ENCODE assay signal across 8 mouse cellular contexts in the genomic region with DNA sequence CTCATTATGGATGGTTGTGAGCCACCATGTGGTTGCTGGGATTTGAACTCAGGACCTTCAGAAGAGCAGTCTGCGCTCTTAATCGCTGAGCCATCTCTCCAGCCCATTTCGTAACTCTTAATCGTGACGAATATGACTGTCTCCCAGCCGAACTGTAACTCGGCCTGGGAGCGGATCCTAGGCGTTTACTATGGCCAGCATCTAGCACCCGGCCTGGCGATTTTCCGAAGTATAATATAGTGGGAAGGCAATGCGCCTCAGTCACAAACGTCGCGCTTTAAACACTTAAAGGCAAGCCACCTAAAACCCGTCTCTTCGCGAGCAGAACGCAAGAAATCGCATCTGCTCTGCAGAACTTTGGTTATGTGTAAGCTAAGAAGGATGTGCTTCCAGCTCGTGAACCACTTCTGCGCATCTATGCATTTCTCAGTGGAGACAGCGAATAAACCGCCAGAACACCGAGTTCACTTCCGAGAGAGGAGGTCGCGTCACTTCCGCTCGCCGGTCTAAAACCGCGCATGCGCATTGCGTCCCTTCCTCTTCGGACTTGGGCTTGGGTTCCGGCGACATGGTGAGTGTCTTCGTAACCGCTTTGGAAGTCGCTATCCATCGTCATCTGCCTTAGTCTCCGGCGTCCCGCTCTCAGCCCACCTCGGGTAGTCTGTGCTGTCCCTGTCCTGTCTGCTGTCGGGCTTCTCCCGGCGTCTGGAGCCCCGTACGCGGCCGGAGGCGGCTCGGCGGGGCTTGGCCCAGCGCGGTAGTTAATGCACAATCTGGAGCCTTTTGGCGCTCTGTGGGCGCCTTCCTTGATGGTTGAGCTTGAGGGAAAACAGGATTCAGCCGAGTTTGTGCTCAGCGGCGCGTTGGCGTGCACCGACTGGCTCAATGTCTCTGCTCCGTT. TPM values are rescaled to one million over a fixed set of nuclear protein-coding genes. Genes with fewer than 3 reads are reported as not detected.
DNase-seq lines count a peak whose midpoint lies in the region; ATAC-seq and TF ChIP-seq lines count a peak whose summit lies in the region.

Rpl37a (plus strand) TSS at position 538 of the 901 bp plus-strand sequence.

- peak; percentile 99 for DNase-seq in forebrain, embryonic 14.5 days (ENCODE audit: low spot score)
- peak; percentile 94 to 95 for DNase-seq in heart, postnatal 14 days
- DNase-seq in layer of hippocampus, adult 11-12 months (ENCODE audit: low spot score): peak; percentile 96
- peak; percentile 95 to 96 for DNase-seq in lung, adult 18-20 months
- DNase-seq in testis, postnatal 14 days (ENCODE audit: low spot score): peak; percentile 94

- H3K4me2 ChIP-seq in forebrain, embryonic 14.5 days (ENCODE audit: low read length): peak within 1 kb of the TSS; percentile 80
- peak within 1 kb of the TSS; percentile 75 for H3K4me2 ChIP-seq in neural tube, embryonic 15.5 days

- WGBS in forebrain, embryonic 14.5 days: 3% methylated on average over 68 of the region's 68 CpGs
- WGBS in neural tube, embryonic 15.5 days: 3% methylated on average over 68 of the region's 68 CpGs

- no peaks in the 10 kb centered on the region for H3K27me3 ChIP-seq in ES-Bruce4 (ENCODE audit: control insufficient read depth, insufficient read depth, low read length, poor library complexity, severe bottlenecking)
- no peaks in the 10 kb centered on the region for H3K27me3 ChIP-seq in forebrain, embryonic 14.5 days (replicated peaks; ENCODE audit: control insufficient read depth, insufficient read depth, low read length)
- no peaks in the 10 kb centered on the region for H3K27me3 ChIP-seq in neural tube, embryonic 15.5 days (replicated peaks)

- no peaks in the 10 kb centered on the region for H3K4me1 ChIP-seq in ES-Bruce4 (ENCODE audit: control insufficient read depth, insufficient read depth, low read length)
- H3K4me1 ChIP-seq in forebrain, embryonic 14.5 days (ENCODE audit: control insufficient read depth, insufficient read depth, low read length): peaks cover 11% of the 10 kb centered on the region
- peaks cover 24% of the 10 kb centered on the region for H3K4me1 ChIP-seq in neural tube, embryonic 15.5 days

- peak; percentile 93 for TF ChIP-seq POLR2A in ES-Bruce4 (IDR thresholded peaks at IDR 0.05; ENCODE audit: insufficient read depth, low read length)

- H3K27ac ChIP-seq in ES-Bruce4 (ENCODE audit: insufficient read depth, low read length): peak within 1 kb of the TSS; percentile 90
- H3K27ac ChIP-seq in forebrain, embryonic 14.5 days (ENCODE audit: low read depth, low read length): peak within 1 kb of the TSS; percentile 86
- H3K27ac ChIP-seq in neural tube, embryonic 15.5 days (replicated peaks): peak within 1 kb of the TSS; percentile 90

- no peak for TF ChIP-seq EP300 in ES-Bruce4 (IDR thresholded peaks at IDR 0.05; ENCODE audit: insufficient read depth, low read depth, low read length)

- intact Hi-C loops in heart, postnatal 14 days (cut with DNase I): loop anchor here (10.0 kb wide), 2 partner anchors 396 to 564 kb away; no protein-coding TSS in a partner anchor

- H3K9me3 ChIP-seq in ES-Bruce4 (replicated peaks; ENCODE audit: control insufficient read depth, insufficient read depth, low read length, poor library complexity, severe bottlenecking): no peaks in the 10 kb centered on the region
- no peaks in the 10 kb centered on the region for H3K9me3 ChIP-seq in forebrain, embryonic 14.5 days (replicated peaks; ENCODE audit: control insufficient read depth, low read length)
- H3K9me3 ChIP-seq in neural tube, embryonic 15.5 days (replicated peaks): no peaks in the 10 kb centered on the region

- TF ChIP-seq CTCF in ES-Bruce4 (IDR thresholded peaks at IDR 0.05; ENCODE audit: low read depth, low read length): no peak

- peaks cover 40% of the 10 kb centered on the region for H3K36me3 ChIP-seq in ES-Bruce4 (ENCODE audit: control insufficient read depth, insufficient read depth, low read length, poor library complexity, severe bottlenecking)
- peaks cover 35% of the 10 kb centered on the region for H3K36me3 ChIP-seq in forebrain, embryonic 14.5 days (ENCODE audit: control insufficient read depth, insufficient read depth, low read length)
- H3K36me3 ChIP-seq in neural tube, embryonic 15.5 days: peaks cover 28% of the 10 kb centered on the region

- peak within 1 kb of the TSS; percentile 100 for H3K4me3 ChIP-seq in ES-Bruce4 (ENCODE audit: low read depth, low read length)
- peak within 1 kb of the TSS; percentile 72 for H3K4me3 ChIP-seq in forebrain, embryonic 14.5 days (ENCODE audit: low read depth, low read length)
- peak within 1 kb of the TSS; percentile 71 for H3K4me3 ChIP-seq in neural tube, embryonic 15.5 days (replicated peaks)

- peak within 1 kb of the TSS; percentile 95 for H3K9ac ChIP-seq in ES-Bruce4 (ENCODE audit: low read depth, poor library complexity, severe bottlenecking)
- H3K9ac ChIP-seq in forebrain, embryonic 14.5 days (ENCODE audit: low read length): peak within 1 kb of the TSS; percentile 90
- H3K9ac ChIP-seq in neural tube, embryonic 15.5 days (replicated peaks): peak within 1 kb of the TSS; percentile 80

- ATAC-seq in cerebellum, adult (ENCODE audit: insufficient number of reproducible peaks, low FRiP score, low TSS enrichment): peak; percentile 95
- peak; percentile 94 for ATAC-seq in forebrain, embryonic 14.5 days
- ATAC-seq in neural tube, embryonic 15.5 days (ENCODE audit: low FRiP score): peak; percentile 95

RNA-seq across cellular contexts. Expression of gene Rpl37a, which starts in this region (rescaled TPM):
- 1,055 and 1,149 TPM in 2 replicates for polyA plus RNA-seq in ES-Bruce4 (2011; ENCODE audit: insufficient read depth, insufficient read length, low read depth, missing spikeins)
- polyA plus RNA-seq in forebrain, embryonic 14.5 days (2014; fragmentation: Nextera tagmentation; extraction: Ambion mirVana): 1,225 and 1,554 TPM in 2 replicates
- total RNA-seq in heart, postnatal 14 days (2021): 100 to 1,000 TPM; 632 to 681 TPM
- 1,001 and 1,078 TPM in 2 replicates for polyA plus RNA-seq in neural tube, embryonic 15.5 days (2015; fragmentation: Nextera tagmentation; extraction: Ambion mirVana)

Comparison
In these comparisons a context has a peak if more than half of its experiments do, and no peak if none do; other contexts are left out.
1. Peak in every context shown above with its lines: DNase-seq, ATAC-seq, H3K4me3 ChIP-seq and H3K27ac ChIP-seq.